Mouse (Mus musculus) forebrain, postnatal 0 days (tissue): ENCODE measurements around the gene Angel2. TPM values are rescaled to one million over a fixed set of nuclear protein-coding genes. Genes with fewer than 3 reads are reported as not detected.
A peak's percentile ranks its signal among the peaks of the same experiment; 100 is the strongest.

Experiments used
- ATAC-seq: fragments of 200-750 bp; cut with Nextera tagmentation; 2 replicates; pipeline ENCODE4 v1.8.0; 2017; ENCODE audit warnings: mild to moderate bottlenecking, moderate library complexity
- DNase-seq: peaks from one replicate; pipeline ENCODE4 v3.0.0-alpha.2; 2015
- H3K27ac ChIP-seq: fragments of 300-500 bp; sonication (generic); 2 replicates; pipeline ENCODE4 v1.5.1; 2014; ENCODE audit warnings: low read depth, mild to moderate bottlenecking, antibody characterized with exemption, low read length, moderate library complexity, mixed read lengths
- H3K27me3 ChIP-seq: fragments of 300-500 bp; sonication (generic); 2 replicates; pipeline ENCODE4 v1.6.1; 2014; ENCODE audit warnings: mild to moderate bottlenecking, low read length, mixed read lengths; ENCODE audit not compliant: insufficient read depth
- H3K36me3 ChIP-seq: fragments of 300-500 bp; sonication (generic); 2 replicates; pipeline ENCODE4 v1.6.1; 2014; ENCODE audit warnings: mild to moderate bottlenecking, moderate library complexity; ENCODE audit not compliant: insufficient read depth
- H3K4me1 ChIP-seq: fragments of 300-500 bp; sonication (generic); 2 replicates; pipeline ENCODE4 v1.6.1; 2014; ENCODE audit warnings: antibody characterized with exemption; ENCODE audit not compliant: insufficient read depth
- H3K4me2 ChIP-seq: fragments of 300-500 bp; sonication (generic); 2 replicates; pipeline ENCODE4 v1.6.1; 2014; ENCODE audit warnings: low read depth, mild to moderate bottlenecking, moderate library complexity
- H3K4me3 ChIP-seq: fragments of 300-500 bp; sonication (generic); 2 replicates; pipeline ENCODE4 v1.5.1; 2014; ENCODE audit warnings: low read depth, low read length, mixed read lengths
- H3K9ac ChIP-seq: fragments of 300-500 bp; sonication (generic); 2 replicates; pipeline ENCODE4 v1.6.1; 2014; ENCODE audit warnings: mild to moderate bottlenecking
- H3K9me3 ChIP-seq: fragments of 300-500 bp; sonication (generic); 2 replicates; pipeline ENCODE4 v1.6.1; 2016; ENCODE audit warnings: low read length
- CTCF ChIP-seq: sonication (generic); IDR thresholded peaks from 2 replicates; pipeline ENCODE4 v1.5.1; 2016; ENCODE audit warnings: antibody characterized with exemption, control low read depth, low read depth
- whole genome bisulfite sequencing: fragments of 180-500 bp; shearing (Covaris S2); extraction: QIAGEN DNeasy Blood & Tissue Kit; methylation state at CpG from one replicate; pipeline ENCODE4 v1.1.7; 2014; 5-methylcytosine and 5-hydroxymethylcytosine counted together
- polyA plus RNA-seq: library from polyadenylated mRNA; unstranded; fragments of >200 nt; fragmentation: Nextera tagmentation; extraction: Ambion mirVana; gene quantifications from 2 replicates; pipeline ENCODE4 v1.2.1, GENCODE M21; 2015
- total RNA-seq: library from RNA; depleted of rRNA; stranded (reverse); fragments of >200 nt; gene quantifications from 2 replicates; pipeline ENCODE4 v1.2.3, GENCODE M21; 2014

The Angel2 gene
- total and polyA plus RNA-seq, 2 experiments from 2014 or later = 47.7 to 49.1 TPM

DNA sequence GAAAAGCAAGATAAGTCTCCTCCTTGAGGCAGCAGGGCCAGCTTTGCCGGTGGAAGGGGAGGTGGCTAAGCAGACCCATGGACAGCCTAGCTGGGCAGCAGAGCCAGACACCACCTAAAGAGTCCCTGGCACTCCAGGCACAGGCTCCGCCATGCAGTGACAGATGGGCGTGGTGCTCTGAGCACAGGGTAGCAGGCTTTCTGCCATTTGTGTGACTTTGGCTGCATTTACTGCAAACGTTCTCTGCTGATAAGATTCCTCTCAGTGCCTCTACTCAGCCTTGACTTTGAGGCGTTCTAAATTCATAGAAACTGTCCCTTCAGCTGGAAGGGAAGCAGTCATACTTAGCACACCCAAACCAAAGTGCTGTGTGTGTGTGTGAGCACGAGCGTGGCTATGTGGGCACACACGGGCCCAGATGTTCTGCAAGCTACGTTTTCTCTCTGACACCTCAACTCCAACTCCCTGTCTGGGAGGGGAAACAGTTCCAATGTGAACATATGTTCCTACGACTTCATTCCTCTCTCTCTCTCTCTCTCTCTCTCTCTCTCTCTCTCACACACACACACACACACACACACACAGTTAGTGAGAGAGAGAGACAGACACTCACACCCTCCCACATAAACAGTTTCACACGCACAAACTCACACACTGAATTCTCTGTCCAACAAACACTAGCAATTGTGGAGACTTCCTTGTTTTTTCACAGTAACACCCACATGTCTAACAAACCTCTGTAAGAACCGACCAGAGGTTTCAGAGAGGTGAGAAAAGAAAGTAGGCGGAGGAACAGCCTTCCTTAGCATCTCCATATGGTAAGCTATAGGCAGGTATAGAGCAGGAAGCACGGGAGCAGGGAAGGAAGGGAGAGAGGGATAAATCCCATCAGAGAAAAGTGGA lies 47.0 kb downstream of the Angel2 start:
- Histone ChIP-seq H3K4me3 (no peak overlapping the region), H3K27ac (no peak overlapping the region), H3K36me3 (peaks cover 63% of the 10 kb centered on the region), H3K4me1 (peaks cover 15% of the 10 kb centered on the region), H3K9me3 (no peaks in the 10 kb centered on the region), H3K4me2 (no peak overlapping the region), H3K27me3 (no peaks in the 10 kb centered on the region), H3K9ac (no peak overlapping the region)
- no peak for TF ChIP-seq CTCF
- DNase-seq (no peak), ATAC-seq (0 out of 2 replicates have a peak, but pooled peaks have one; percentile 22)
- 76% methylated on average over 14 of the region's 14 CpGs for WGBS

DNA sequence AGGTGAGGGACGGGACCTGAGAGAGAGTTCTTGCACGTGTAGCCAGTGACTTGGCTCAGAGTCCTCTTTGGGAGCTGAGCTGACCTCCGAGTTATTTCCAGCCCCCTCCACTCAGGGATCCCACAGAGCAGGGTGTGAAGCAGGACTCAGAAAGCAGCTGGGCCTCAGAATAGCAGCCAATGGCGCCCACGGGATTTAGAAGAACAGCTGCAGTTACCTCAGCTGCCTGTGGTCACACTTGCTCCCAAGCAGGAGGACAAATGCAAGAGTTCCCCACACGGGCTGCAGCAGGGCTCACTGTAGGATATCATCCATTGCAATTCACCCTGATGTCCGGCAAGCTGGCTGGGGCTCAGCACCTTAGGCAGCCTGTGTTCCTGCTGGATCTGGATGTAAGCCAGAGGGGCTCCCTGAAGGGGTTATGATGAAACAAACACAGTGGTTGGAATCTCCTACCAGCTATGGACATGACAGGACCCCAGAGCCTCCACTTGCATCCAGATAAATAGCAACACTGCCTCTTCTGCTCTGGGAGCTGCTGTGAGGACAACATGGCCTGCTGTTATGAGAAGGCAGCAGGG lies 47.8 kb downstream of the Angel2 start:
- Histone ChIP-seq H3K27ac (no peak overlapping the region), H3K9me3 (no peaks in the 10 kb centered on the region), H3K9ac (no peak overlapping the region), H3K36me3 (peaks cover 61% of the 10 kb centered on the region), H3K27me3 (no peaks in the 10 kb centered on the region), H3K4me3 (no peak overlapping the region), H3K4me2 (no peak overlapping the region), H3K4me1 (peaks cover 20% of the 10 kb centered on the region)
- ATAC-seq = no peak
- TF ChIP-seq CTCF = no peak
- DNase-seq = no peak
- 69% methylated on average over 7 of the region's 7 CpGs for WGBS

DNA sequence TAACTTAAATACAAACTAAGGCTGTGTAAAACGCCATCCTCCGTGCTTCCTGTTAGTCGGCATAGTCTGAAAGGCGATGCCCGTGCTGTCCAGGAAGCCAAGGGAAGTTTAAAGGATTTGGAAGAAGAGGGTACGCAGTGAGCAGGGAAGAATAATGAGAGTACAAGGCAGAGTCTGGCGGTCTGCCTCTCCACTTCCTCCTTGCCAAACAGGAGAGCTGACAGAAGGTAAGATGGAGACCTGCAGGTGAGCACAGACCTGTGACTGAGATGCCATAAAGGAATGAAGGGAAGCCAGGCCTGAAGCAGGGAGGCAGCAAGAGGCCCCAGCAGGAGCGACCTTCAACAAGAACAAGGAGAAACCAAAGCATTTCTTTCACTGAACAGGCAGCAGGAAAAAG lies 49.3 kb downstream of the Angel2 start:
- no peak for ATAC-seq
- Histone ChIP-seq H3K4me1 (peaks cover 20% of the 10 kb centered on the region), H3K36me3 (peaks cover 52% of the 10 kb centered on the region), H3K9me3 (no peaks in the 10 kb centered on the region), H3K27me3 (no peaks in the 10 kb centered on the region), H3K27ac (no peak overlapping the region), H3K4me3 (no peak overlapping the region), H3K9ac (no peak overlapping the region), H3K4me2 (no peak overlapping the region)
- WGBS = 90% methylated on average over 8 of the region's 8 CpGs
- DNase-seq = no peak
- no peak for TF ChIP-seq CTCF

DNA sequence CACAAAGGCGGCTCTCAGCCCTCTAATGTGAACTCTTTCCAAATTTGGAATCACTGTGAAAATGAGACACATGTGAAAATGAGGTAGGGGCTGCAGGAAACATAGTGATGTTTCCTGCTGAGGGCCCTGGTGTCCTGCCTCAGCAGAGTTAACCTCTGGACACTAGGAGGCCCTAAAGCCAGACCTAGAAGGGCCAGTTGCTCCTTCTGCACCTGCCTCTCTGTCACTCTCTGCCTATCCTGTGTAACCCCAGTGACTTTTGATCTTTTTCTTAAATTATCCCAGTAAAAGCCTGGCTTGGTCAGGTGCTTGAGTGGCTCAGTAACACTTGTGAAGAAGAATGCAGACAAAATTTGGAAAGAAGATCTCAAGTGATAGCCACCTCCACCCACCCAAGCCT lies 49.9 kb downstream of the Angel2 start:
- no peak overlapping the region for H3K9ac ChIP-seq
- DNase-seq = no peak
- H3K27me3 ChIP-seq = no peaks in the 10 kb centered on the region
- TF ChIP-seq CTCF = no peak
- no peak overlapping the region for H3K4me2 ChIP-seq
- 83% methylated on average over 1 of the region's 1 CpGs for WGBS
- H3K27ac ChIP-seq = no peak overlapping the region
- peaks cover 20% of the 10 kb centered on the region for H3K4me1 ChIP-seq
- ATAC-seq = no peak
- H3K9me3 ChIP-seq = no peaks in the 10 kb centered on the region
- peaks cover 46% of the 10 kb centered on the region for H3K36me3 ChIP-seq
- H3K4me3 ChIP-seq = no peak overlapping the region

DNA sequence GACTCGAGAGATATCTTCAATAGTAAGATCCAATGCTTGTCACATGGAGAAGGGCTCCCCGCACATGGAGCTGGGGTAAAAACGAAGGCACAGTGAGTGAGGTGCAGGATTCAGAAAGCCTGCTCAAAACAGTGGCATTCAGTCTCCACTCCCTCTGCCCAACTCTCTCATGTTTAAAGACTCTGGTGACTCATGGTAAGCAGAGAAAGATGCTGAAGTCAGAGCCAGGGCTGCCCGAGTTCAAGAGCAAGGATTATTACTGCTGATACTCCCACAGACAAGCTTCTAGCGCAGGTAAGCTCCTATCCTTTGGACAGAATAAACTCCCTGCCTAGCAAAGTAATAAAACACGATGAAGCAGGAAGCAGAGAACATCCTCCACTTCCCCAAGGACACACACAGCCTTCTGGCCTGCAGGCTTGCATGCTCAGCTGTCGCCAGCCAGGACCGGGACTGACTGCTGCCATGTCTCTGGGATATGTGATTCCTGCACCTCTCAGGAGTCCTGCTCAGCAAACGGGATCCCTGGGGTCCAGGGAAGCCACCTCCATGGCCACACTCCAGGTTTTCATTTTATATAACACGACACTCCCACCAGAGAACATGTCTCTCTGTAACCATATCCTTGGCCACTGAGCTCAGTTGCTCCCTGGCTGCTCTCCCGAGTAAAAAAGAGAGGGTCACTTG lies 52.1 kb downstream of the Angel2 start:
- no peak for TF ChIP-seq CTCF
- H3K27ac ChIP-seq = no peak overlapping the region
- H3K4me3 ChIP-seq = peak overlapping the region; percentile 67
- H3K4me2 ChIP-seq = peak overlapping the region; percentile 75
- H3K27me3 ChIP-seq = no peaks in the 10 kb centered on the region
- 39% methylated on average over 11 of the region's 11 CpGs for WGBS
- peaks cover 20% of the 10 kb centered on the region for H3K4me1 ChIP-seq
- ATAC-seq (no peak), DNase-seq (no peak)
- H3K9me3 ChIP-seq = no peaks in the 10 kb centered on the region
- peak overlapping the region; percentile 90 for H3K9ac ChIP-seq
- H3K36me3 ChIP-seq = peaks cover 32% of the 10 kb centered on the region

DNA sequence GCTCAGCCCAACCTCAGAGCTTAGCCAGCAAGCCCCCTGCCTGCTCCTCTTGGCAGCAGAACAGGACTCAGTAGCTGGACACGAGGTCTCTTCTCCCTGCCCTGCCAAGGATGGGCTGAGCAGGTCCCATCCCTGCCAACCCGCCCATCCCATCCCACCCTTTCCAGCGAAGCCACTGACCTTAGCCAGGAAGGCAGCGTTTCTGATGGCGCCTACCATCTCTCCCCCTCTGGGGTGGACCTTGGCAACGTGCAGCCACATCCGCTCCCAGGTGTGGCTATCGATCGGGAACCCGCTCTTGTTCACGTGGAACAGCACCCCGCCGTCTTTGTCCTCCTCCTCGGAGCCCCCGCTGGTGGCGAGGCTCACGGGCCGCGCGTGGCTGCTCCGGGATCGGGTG lies 53.1 kb downstream of the Angel2 start:
- no peaks in the 10 kb centered on the region for H3K27me3 ChIP-seq
- peak overlapping the region; percentile 90 for H3K9ac ChIP-seq
- under 1% methylated on average over 22 of the region's 22 CpGs for WGBS
- H3K4me2 ChIP-seq = peak overlapping the region; percentile 75
- peak overlapping the region; percentile 94 for H3K27ac ChIP-seq
- peak; percentile 7; the same call in 1 of the 2 replicates for ATAC-seq
- peaks cover 24% of the 10 kb centered on the region for H3K36me3 ChIP-seq
- H3K4me1 ChIP-seq = peaks cover 20% of the 10 kb centered on the region
- peak; percentile 60 for DNase-seq
- no peaks in the 10 kb centered on the region for H3K9me3 ChIP-seq
- no peak for TF ChIP-seq CTCF
- peak overlapping the region; percentile 67 for H3K4me3 ChIP-seq
